Mouse (Mus musculus) neural tube, embryonic 12.5 days (tissue): ENCODE results near the gene Irf8. TPM values are rescaled to one million over a fixed set of nuclear protein-coding genes. Genes with fewer than 3 reads are reported as not detected.

Experiments used
- ATAC-seq: fragments of 200-750 bp; cut with Nextera tagmentation; 2 replicates; pipeline ENCODE4 v1.8.0; 2017; ENCODE audit warnings: low read depth, mild to moderate bottlenecking, moderate TSS enrichment, moderate library complexity; ENCODE audit not compliant: low FRiP score
- H3K27ac ChIP-seq: fragments of 300-500 bp; sonication (generic); 2 replicates; pipeline ENCODE4 v1.5.1; 2016
- H3K27me3 ChIP-seq: fragments of 300-500 bp; sonication (generic); replicated peaks from 2 replicates; pipeline ENCODE4 v1.6.1; 2016; ENCODE audit warnings: mild to moderate bottlenecking
- H3K36me3 ChIP-seq: fragments of 300-500 bp; sonication (generic); 2 replicates; pipeline ENCODE4 v1.6.1; 2016; ENCODE audit warnings: mild to moderate bottlenecking
- H3K4me1 ChIP-seq: fragments of 300-500 bp; sonication (generic); 2 replicates; pipeline ENCODE4 v1.6.1; 2016
- H3K4me2 ChIP-seq: fragments of 300-500 bp; sonication (generic); replicated peaks from 2 replicates; pipeline ENCODE4 v1.6.1; 2016; ENCODE audit warnings: mild to moderate bottlenecking
- H3K4me3 ChIP-seq: fragments of 300-500 bp; sonication (generic); 2 replicates; pipeline ENCODE4 v1.5.1; 2016
- H3K9ac ChIP-seq: fragments of 300-500 bp; sonication (generic); 2 replicates; pipeline ENCODE4 v1.6.1; 2016; ENCODE audit warnings: mild to moderate bottlenecking
- H3K9me3 ChIP-seq: fragments of 300-500 bp; sonication (generic); 2 replicates; pipeline ENCODE4 v1.6.1; 2016; ENCODE audit warnings: mild to moderate bottlenecking
- WGBS: fragments of 180-500 bp; shearing (Covaris S2); methylation state at CpG from one replicate; pipeline ENCODE4 v1.1.7; 2016; 5-methylcytosine and 5-hydroxymethylcytosine counted together
- polyA plus RNA-seq: library from polyadenylated mRNA; unstranded; fragments of >200 nt; fragmentation: Nextera tagmentation; extraction: Ambion mirVana; gene quantifications from 2 replicates; pipeline ENCODE4 v1.2.1, GENCODE M21; 2016

Irf8 gene
- polyA plus RNA-seq, 1 experiment from 2014 or later = 5.5 TPM

DNA sequence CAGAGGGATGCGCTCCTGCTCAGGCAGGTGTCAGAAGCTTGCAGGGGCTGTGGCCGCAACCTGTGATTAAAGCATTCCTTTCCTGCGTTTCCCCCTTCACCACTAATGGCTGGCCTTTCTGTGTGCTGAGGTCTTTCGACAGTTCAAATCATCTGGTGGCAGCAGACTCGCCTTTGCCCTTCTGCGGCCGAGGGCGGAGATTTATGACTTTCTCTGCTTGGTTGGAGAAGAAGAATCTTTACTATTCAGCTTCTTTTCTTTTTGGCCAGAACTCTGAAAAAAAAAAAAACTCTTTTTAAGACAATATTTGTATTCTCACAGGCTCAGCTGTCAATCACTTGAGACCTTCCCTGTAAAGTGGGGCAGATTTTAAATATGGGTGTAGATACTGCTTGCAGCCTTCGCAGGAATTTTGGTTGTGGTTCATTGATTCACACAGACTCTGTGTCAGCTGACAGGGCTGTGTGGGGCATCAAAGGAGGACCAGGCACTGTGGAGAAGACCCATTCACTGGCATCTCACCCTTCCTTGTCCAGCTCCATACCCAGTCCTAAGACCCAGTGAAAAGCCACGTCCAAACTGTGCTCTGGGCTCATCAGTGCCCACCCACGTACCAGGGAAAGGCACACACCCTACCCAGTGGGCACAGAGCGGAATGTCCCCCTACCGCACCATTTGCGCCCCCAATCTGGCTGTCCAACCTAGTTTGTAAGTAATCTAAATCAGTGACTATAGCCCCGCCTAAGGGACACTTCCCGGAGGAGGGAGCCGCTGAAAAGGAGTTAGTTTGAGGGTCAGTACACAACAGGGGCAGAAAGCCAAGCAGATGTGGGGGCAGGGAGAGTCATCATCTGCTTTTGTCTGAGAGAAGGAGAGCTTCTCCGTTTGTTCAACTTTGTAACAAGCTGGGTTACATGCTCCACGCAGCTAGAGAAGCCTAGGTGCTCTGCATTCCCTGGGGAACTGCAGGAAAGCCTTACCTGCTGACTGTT, 19.4 kb downstream of the Irf8 start:
- Histone ChIP-seq H3K4me2 (no peak overlapping the region), H3K4me1 (peaks cover 19% of the 10 kb centered on the region), H3K9ac (no peak overlapping the region), H3K36me3 (no peaks in the 10 kb centered on the region), H3K4me3 (no peak overlapping the region), H3K27ac (no peak overlapping the region), H3K9me3 (no peaks in the 10 kb centered on the region), H3K27me3 (peaks cover 9% of the 10 kb centered on the region)
- 19% methylated on average over 19 of the region's 19 CpGs for WGBS
- ATAC-seq = no peak

DNA sequence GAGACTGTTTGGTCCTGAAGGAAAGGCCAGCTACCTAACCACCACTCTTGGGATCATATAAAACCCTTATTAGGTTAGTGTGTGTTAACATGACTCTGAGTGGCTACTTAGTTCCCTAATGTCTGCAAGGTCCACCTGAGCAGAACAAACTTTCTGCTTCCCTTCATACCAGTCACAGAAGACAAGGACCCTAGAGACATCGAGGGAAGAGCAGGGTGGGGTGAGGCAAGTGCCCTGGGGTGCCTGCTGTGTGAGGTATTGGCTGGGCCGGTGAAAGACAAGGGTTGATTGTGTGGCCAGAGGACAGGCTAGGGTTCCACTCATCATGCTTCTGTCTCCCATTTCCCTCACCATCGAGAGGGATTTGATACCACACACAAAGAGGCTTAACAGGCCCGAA, 21.8 kb downstream of the Irf8 start:
- H3K9me3 ChIP-seq = no peaks in the 10 kb centered on the region
- WGBS = 58% methylated on average over 4 of the region's 4 CpGs
- no peak overlapping the region for H3K9ac ChIP-seq
- H3K36me3 ChIP-seq = no peaks in the 10 kb centered on the region
- no peak overlapping the region for H3K4me2 ChIP-seq
- no peak for ATAC-seq
- peaks cover 14% of the 10 kb centered on the region for H3K4me1 ChIP-seq
- H3K27ac ChIP-seq = no peak overlapping the region
- peaks cover 5% of the 10 kb centered on the region for H3K27me3 ChIP-seq
- H3K4me3 ChIP-seq = no peak overlapping the region

DNA sequence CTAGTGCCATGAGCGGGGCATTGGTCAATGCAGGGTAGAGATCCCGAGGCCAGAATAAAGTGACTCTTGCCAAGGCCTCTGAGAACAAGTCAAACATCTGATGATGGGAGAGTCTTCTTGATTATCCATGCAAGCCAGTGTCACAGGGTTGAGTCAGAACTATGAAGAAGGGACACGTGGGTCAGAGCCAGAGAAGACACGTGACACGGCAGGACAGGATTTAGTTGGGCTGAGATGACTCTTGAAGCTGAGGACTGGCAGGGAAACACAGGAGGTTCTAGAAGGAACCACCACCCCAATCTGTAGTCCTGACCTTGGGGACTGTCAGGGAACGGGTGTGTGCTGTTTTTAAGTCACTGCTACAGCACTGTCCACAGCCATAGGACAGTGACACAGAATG, 23.7 kb downstream of the Irf8 start:
- Histone ChIP-seq H3K36me3 (no peaks in the 10 kb centered on the region), H3K4me1 (peaks cover 13% of the 10 kb centered on the region), H3K9me3 (no peaks in the 10 kb centered on the region), H3K4me2 (no peak overlapping the region), H3K9ac (no peak overlapping the region), H3K27ac (no peak overlapping the region), H3K27me3 (no peaks in the 10 kb centered on the region), H3K4me3 (no peak overlapping the region)
- no peak for ATAC-seq
- WGBS = 92% methylated on average over 6 of the region's 6 CpGs

DNA sequence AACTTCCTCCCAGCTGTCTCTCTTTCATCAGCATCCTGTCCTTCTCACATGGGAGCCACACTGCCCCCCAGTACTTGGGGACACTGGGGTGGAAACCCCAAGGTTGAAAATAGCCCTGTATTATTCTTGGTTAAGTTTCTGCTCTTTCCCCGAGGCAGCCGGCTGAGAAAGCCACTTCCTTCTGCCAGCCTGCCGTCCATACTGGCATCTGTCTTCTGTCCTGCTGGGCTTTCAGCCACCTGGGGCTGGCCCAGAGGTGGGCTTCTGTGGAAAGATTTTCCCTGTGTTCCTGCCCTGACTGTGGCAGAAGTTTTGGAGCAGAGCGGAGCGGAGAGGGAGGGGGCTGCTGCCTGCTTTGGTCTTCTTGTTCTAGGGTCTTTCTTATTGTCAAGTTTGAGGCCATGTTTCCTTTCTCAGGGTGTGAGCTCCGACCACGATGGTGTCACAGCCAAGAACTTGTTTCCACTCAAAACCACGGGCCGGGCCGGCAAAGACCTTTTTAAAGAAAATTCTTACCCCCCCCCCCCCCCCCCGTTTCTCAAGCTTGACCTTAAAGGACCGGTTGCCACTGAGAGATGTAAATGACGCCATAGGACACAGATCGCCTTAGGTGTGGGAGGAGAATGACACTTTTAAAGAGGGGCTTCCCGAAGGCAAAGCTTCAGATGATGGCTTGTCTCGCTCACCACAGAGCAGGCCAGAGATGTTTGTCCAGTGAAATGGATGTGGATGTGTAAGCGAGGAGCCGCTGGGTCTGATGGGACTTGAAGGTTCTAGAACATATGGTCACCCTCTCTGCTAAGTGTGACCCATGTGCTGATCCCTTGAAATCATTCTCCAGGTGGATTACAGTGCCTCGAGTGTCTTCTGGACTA, 24.4 kb downstream of the Irf8 start:
- no peak overlapping the region for H3K4me2 ChIP-seq
- H3K36me3 ChIP-seq = no peaks in the 10 kb centered on the region
- no peak for ATAC-seq

DNA sequence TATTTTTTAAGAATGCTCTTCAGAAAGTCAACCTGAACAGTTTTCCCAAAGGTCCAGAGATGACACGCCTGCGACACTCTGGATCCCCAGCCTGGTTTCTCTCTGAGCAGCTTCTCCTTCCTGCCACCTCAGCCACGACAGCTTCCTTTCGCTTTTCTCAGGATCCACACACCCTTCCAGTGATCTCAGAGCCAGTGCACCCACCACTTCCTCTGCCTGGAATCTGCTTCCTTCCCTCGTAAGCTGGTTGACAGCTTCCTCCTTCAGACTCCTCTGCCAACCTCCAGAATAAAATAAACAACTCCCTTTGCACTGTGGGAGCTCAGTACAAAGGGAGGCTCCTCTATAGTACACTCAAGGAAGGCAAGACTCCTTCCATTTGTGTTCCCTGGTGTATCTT, 27.1 kb downstream of the Irf8 start:
- H3K4me1 ChIP-seq = no peaks in the 10 kb centered on the region
- WGBS = 75% methylated on average over 5 of the region's 5 CpGs
- H3K4me2 ChIP-seq = no peak overlapping the region
- H3K9me3 ChIP-seq = no peaks in the 10 kb centered on the region
- no peaks in the 10 kb centered on the region; the same call in 1 of the 2 replicates for H3K27me3 ChIP-seq
- no peaks in the 10 kb centered on the region for H3K36me3 ChIP-seq
- H3K4me3 ChIP-seq = no peak overlapping the region
- H3K9ac ChIP-seq = no peak overlapping the region
- ATAC-seq = no peak
- H3K27ac ChIP-seq = no peak overlapping the region

More for the DNA sequence above, 24.4 kb downstream of the Irf8 start:
- H3K27ac ChIP-seq = no peak overlapping the region
- H3K4me3 ChIP-seq = no peak overlapping the region
- H3K9ac ChIP-seq = no peak overlapping the region
- H3K9me3 ChIP-seq = no peaks in the 10 kb centered on the region
- peaks cover 8% of the 10 kb centered on the region for H3K4me1 ChIP-seq
- no peaks in the 10 kb centered on the region; the same call in 1 of the 2 replicates for H3K27me3 ChIP-seq
- WGBS = 87% methylated on average over 19 of the region's 19 CpGs

DNA sequence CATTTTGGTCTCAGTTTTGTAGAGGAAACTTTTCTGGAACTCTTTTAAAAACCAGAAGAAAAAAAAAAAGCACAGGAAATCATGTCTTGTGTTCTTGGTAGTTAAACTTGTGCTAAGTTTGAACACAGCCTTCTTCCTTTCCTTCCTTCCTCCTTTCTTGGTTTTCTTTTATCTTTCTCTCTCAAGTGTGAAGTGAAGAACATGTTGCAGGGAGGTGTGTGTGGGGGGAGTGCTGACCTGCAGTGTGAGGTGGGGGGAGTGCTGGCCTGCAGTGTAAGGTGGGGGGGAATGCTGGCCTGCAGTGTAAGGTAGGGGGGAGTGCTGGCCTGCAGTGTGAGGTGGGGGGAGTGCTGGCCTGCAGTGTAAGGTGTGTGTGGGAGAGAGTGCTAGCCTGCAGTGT, 28.5 kb downstream of the Irf8 start:
- no peaks in the 10 kb centered on the region for H3K4me1 ChIP-seq
- no peak overlapping the region for H3K4me2 ChIP-seq
- H3K27ac ChIP-seq = no peak overlapping the region
- no peak overlapping the region for H3K4me3 ChIP-seq
- H3K27me3 ChIP-seq = no peaks in the 10 kb centered on the region; the same call in 1 of the 2 replicates
- no peak overlapping the region for H3K9ac ChIP-seq
- no peak for ATAC-seq
- H3K36me3 ChIP-seq = no peaks in the 10 kb centered on the region
- no peaks in the 10 kb centered on the region for H3K9me3 ChIP-seq

- Histone ChIP-seq H3K4me2 (no peak overlapping the region), H3K36me3 (no peaks in the 10 kb centered on the region), H3K4me1 (no peaks in the 10 kb centered on the region), H3K27ac (no peak overlapping the region), H3K9me3 (no peaks in the 10 kb centered on the region), H3K27me3 (no peaks in the 10 kb centered on the region; the same call in 1 of the 2 replicates), H3K9ac (no peak overlapping the region), H3K4me3 (no peak overlapping the region)
- 50% methylated on average over 3 of the region's 3 CpGs for WGBS
- ATAC-seq = no peak
Measured at GRCm38 (mm10) chr8:120766622-120767021, 30.5 kb downstream of the Irf8 start.

DNA sequence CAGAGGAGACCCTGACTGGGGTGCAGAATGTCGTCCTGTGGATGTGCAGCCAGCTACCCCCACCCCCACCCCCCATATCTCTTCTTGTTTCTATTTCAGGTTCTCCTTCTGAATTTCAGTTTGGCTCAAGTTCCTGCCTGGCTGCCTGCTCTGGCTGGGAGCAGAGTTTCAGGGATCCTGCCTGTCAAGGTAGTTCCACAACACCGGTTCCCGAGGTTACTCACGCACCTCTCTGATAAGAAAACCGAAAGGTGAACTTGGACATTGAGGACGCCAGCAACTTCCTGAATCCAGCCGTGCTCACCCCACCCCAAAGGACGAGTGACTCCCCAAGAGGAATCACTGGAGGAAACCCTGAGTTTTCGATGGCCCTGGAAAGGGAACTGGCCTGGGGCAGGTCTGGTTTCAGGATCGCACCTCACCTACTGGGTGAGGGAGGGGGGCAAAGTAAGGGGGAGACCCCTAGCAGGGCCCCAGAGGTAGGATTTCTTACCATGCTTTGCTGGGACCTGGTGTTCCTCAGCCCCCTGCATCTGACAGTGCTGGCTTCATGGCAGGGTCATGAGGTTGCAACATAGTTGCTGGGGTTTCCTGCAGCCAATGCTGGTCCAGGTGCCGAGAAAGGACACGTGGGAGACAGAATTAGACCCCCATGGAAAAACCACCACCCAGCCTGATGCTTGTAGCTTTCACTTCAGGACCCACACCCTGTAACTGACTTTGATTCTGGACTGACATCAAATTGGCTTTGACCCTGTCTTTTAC, 32.5 kb downstream of the Irf8 start:
- Histone ChIP-seq H3K27ac (no peak overlapping the region), H3K27me3 (no peaks in the 10 kb centered on the region; the same call in none of the 2 replicates), H3K4me1 (no peaks in the 10 kb centered on the region), H3K9me3 (no peaks in the 10 kb centered on the region), H3K4me3 (no peak overlapping the region), H3K4me2 (no peak overlapping the region), H3K36me3 (no peaks in the 10 kb centered on the region), H3K9ac (no peak overlapping the region)
- WGBS = 81% methylated on average over 12 of the region's 12 CpGs
- no peak for ATAC-seq

DNA sequence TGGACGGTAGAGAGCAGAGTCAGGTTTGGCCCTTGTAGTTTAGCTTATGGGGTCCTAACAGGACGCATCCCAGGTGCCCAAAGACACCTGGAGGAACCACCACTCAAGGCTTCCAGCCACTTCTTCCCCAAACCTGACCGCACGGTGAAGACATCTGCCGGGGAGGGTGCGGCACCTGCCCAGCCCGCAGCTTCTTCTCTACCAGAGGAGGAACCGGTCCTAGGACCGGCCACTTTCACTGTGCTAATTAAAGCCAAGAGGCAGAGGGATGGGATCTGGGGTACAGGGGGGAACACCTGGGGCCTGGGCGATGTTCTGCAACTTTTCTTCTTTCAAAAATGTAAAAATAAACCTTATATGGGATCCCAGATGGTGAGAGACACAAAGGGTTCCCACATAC, 41.0 kb downstream of the Irf8 start:
- 89% methylated on average over 10 of the region's 10 CpGs for WGBS

DNA sequence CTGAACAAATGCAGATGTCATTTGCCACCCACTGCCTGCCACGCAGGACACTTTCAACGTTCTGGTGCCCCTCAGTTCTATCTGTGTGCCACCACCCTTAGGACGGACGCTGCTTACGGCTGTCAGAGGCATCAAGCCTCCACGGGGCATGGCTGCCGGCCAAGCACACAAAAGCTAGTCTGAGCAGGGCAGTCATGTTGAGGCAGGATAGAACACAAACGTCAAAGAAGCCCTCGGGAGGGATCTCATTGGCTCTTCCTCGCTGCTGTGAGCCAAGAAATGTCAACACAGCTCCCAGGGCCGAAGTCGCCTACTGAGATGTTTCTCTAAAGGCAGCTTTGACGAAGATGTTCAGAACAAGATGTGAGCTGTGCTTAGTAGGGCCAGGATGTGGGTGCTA, 41.6 kb downstream of the Irf8 start:
- Histone ChIP-seq H3K4me3 (no peak overlapping the region), H3K9ac (no peak overlapping the region), H3K4me2 (no peak overlapping the region), H3K27me3 (peaks cover 7% of the 10 kb centered on the region), H3K36me3 (no peaks in the 10 kb centered on the region), H3K9me3 (no peaks in the 10 kb centered on the region), H3K27ac (no peak overlapping the region), H3K4me1 (peaks cover 6% of the 10 kb centered on the region; the same call in 1 of the 2 replicates)
- 67% methylated on average over 13 of the region's 13 CpGs for WGBS
- ATAC-seq = no peak

More for the DNA sequence above, 41.0 kb downstream of the Irf8 start:
- Histone ChIP-seq H3K4me1 (peaks cover 6% of the 10 kb centered on the region; the same call in 1 of the 2 replicates), H3K27me3 (peaks cover 7% of the 10 kb centered on the region), H3K4me3 (no peak overlapping the region), H3K27ac (no peak overlapping the region), H3K4me2 (no peak overlapping the region), H3K9me3 (no peaks in the 10 kb centered on the region), H3K9ac (no peak overlapping the region), H3K36me3 (no peaks in the 10 kb centered on the region)
- ATAC-seq = no peak

DNA sequence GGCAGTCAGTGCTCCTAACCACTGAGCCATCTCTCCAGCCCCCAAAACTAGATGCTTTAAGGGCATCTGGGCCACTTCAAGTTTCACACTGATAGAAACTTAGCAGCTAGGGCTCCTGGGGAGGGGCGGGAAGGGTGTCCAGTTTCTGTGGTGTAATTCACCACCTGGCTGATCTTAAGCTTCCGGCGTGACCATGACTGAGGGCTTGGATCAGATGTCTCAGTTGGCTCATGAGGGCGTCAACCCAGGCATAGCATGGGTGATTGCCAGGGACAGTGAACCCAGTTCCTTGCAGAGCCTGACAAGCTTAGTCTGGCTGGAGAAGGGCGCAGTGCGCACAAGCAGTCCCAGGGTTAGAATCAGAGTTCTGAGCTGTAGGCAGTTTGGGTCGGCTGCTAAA, 42.9 kb downstream of the Irf8 start:
- no peak for ATAC-seq
- H3K27me3 ChIP-seq = peaks cover 7% of the 10 kb centered on the region
- H3K4me2 ChIP-seq = no peak overlapping the region
- WGBS = 91% methylated on average over 7 of the region's 7 CpGs
- H3K4me1 ChIP-seq = peaks cover 6% of the 10 kb centered on the region; the same call in 1 of the 2 replicates
- H3K9ac ChIP-seq = no peak overlapping the region
- H3K27ac ChIP-seq = no peak overlapping the region
- no peak overlapping the region for H3K4me3 ChIP-seq
- H3K36me3 ChIP-seq = no peaks in the 10 kb centered on the region
- no peaks in the 10 kb centered on the region for H3K9me3 ChIP-seq
